ENCODE assay signal across 11 mouse cellular contexts in genomic region chr10:87666020-87666718, GRCm38 (mm10).
DNase-seq lines count a peak whose midpoint lies in the region; ATAC-seq lines count a peak whose summit lies in the region.
"Had no signal": no experiment of that assay in that cellular context is flagged by ENCODE, and none has a peak within 500 bp of the region (broad histone marks: within the 10 kb centered on the region; RNA-seq: fewer than 3 reads in every experiment).

No protein-coding gene starts in this region.

- no peak overlapping the region for H3K4me3 ChIP-seq in heart, embryonic 11.5 days (ENCODE audit: low read depth, low read length)
- H3K4me3 ChIP-seq in hindbrain, embryonic 14.5 days (replicated peaks; ENCODE audit: low read length): no peak overlapping the region
- H3K4me3 ChIP-seq: erythroblast, embryonic 14.5 days; myocyte had no signal

- WGBS in heart, embryonic 11.5 days (ENCODE audit: insufficient replicate concordance): 72% methylated on average over 9 of the region's 9 CpGs
- WGBS in hindbrain, embryonic 14.5 days: 50% methylated on average over 9 of the region's 9 CpGs

- peak; percentile 21 to 64 for DNase-seq in heart, adult 9 months (ENCODE audit: low spot score in 2 of 2)
- DNase-seq in ovary, postnatal 14 days (ENCODE audit: low spot score): peak; percentile 15
- DNase-seq in ovary, postnatal 10 days (ENCODE audit: low spot score): no peak
- DNase-seq in hindbrain, embryonic 14.5 days (ENCODE audit: low spot score): peak; percentile 40
- no peak for DNase-seq in thymus, postnatal 36 days
- no peak for DNase-seq in c-Kit-positive CD71-positive TER-119-positive erythroid progenitor cells, embryonic 14.5 days (ENCODE audit: low spot score)
- DNase-seq: cerebellum, adult 9-10 months; kidney, postnatal 14 days had no signal

- no peaks in the 10 kb centered on the region for H3K4me1 ChIP-seq in heart, embryonic 11.5 days (ENCODE audit: control insufficient read depth, insufficient read depth, low read length)
- H3K4me1 ChIP-seq in hindbrain, embryonic 14.5 days (replicated peaks; ENCODE audit: control insufficient read depth, insufficient read depth, low read length): 0 out of 2 replicates have a peak, but pooled peaks cover 4% of the 10 kb centered on the region

- H3K9ac ChIP-seq in heart, embryonic 11.5 days (ENCODE audit: low read depth, low read length): no peak overlapping the region
- H3K9ac ChIP-seq in hindbrain, embryonic 14.5 days: no peak overlapping the region

- no peak for ATAC-seq in heart, embryonic 11.5 days (replicated peaks; ENCODE audit: insufficient number of reproducible peaks, low FRiP score, low TSS enrichment)
- ATAC-seq in hindbrain, embryonic 14.5 days (ENCODE audit: low FRiP score): 0 out of 2 replicates have a peak, but pooled peaks have one; percentile 72

- no peak overlapping the region for H3K4me2 ChIP-seq in heart, embryonic 11.5 days
- H3K4me2 ChIP-seq in hindbrain, embryonic 14.5 days (replicated peaks): no peak overlapping the region

- H3K9me3 ChIP-seq in heart, embryonic 11.5 days (replicated peaks; ENCODE audit: control insufficient read depth, low read length): no peaks in the 10 kb centered on the region
- no peaks in the 10 kb centered on the region; the same call in 1 of the 2 replicates for H3K9me3 ChIP-seq in hindbrain, embryonic 14.5 days (ENCODE audit: control insufficient read depth, low read length)

- H3K27ac ChIP-seq in heart, embryonic 11.5 days (ENCODE audit: low read depth, low read length): no peak overlapping the region
- H3K27ac ChIP-seq in hindbrain, embryonic 14.5 days: no peak overlapping the region

- no peaks in the 10 kb centered on the region for H3K27me3 ChIP-seq in heart, embryonic 11.5 days (ENCODE audit: control insufficient read depth, insufficient read depth, low read length)
- H3K27me3 ChIP-seq in hindbrain, embryonic 14.5 days (ENCODE audit: control insufficient read depth, insufficient read depth, low read length): no peaks in the 10 kb centered on the region

- no peaks in the 10 kb centered on the region for H3K36me3 ChIP-seq in heart, embryonic 11.5 days (ENCODE audit: control insufficient read depth, insufficient read depth, low read length)
- no peaks in the 10 kb centered on the region for H3K36me3 ChIP-seq in hindbrain, embryonic 14.5 days (replicated peaks; ENCODE audit: control insufficient read depth, insufficient read depth)

Comparison
In these comparisons a context has a peak if more than half of its experiments do, and no peak if none do; other contexts are left out.
1. DNase-seq: peak in heart, adult 9 months (2 of 2), ovary, postnatal 14 days (single experiment) and hindbrain, embryonic 14.5 days (single experiment); none in ovary, postnatal 10 days (single experiment), thymus, postnatal 36 days (0 of 2) and c-Kit-positive CD71-positive TER-119-positive erythroid progenitor cells, embryonic 14.5 days (single experiment).